Mouse (Mus musculus) lung, adult 18-20 months (tissue): ENCODE data around the gene Pde4b.
A peak's percentile ranks its signal among the peaks of the same experiment; 100 is the strongest.

Experiments
- DNase-seq, 2 experiments: peaks; one replicate each; pipeline ENCODE4 v3.0.0; 2022; ENCODE audit warnings: mixed read lengths in 2 of 2

Gene Pde4b

GRCm38 (mm10) chr4:102555566-102555965 is 468.2 kb downstream of the Pde4b start:
- DNase-seq = no peak

- no peak for DNase-seq
Measured at GRCm38 (mm10) chr4:102557006-102557405, 469.7 kb downstream of the Pde4b start.

- no peak for DNase-seq
Measured at GRCm38 (mm10) chr4:102557508-102558220, 470.3 kb downstream of the Pde4b start.

- DNase-seq = no peak
Measured at GRCm38 (mm10) chr4:102558328-102558727, 471.0 kb downstream of the Pde4b start.

- DNase-seq = no peak
Measured at GRCm38 (mm10) chr4:102560676-102561280, 473.4 kb downstream of the Pde4b start.

GRCm38 (mm10) chr4:102563273-102563855 is 476.0 kb downstream of the Pde4b start:
- DNase-seq = no peak

GRCm38 (mm10) chr4:102564286-102564685 is 476.9 kb downstream of the Pde4b start:
- no peak for DNase-seq

- DNase-seq = no peak
Measured at GRCm38 (mm10) chr4:102566421-102566820, 479.1 kb downstream of the Pde4b start.

GRCm38 (mm10) chr4:102567111-102567510 is 479.8 kb downstream of the Pde4b start:
- DNase-seq = no peak

GRCm38 (mm10) chr4:102567676-102568254 is 480.4 kb downstream of the Pde4b start:
- DNase-seq = no peak

GRCm38 (mm10) chr4:102568591-102568990 is 481.2 kb downstream of the Pde4b start:
- DNase-seq = peak; percentile 55 to 60

GRCm38 (mm10) chr4:102569101-102569583 is 481.8 kb downstream of the Pde4b start:
- no peak for DNase-seq

- peak; percentile 82 to 87 for DNase-seq
Measured at GRCm38 (mm10) chr4:102569950-102570765, 482.8 kb downstream of the Pde4b start.

- no peak for DNase-seq
Measured at GRCm38 (mm10) chr4:102570766-102571411, 483.5 kb downstream of the Pde4b start.

GRCm38 (mm10) chr4:102572031-102572430 is 484.7 kb downstream of the Pde4b start:
- DNase-seq = no peak

GRCm38 (mm10) chr4:102572591-102572990 is 485.2 kb downstream of the Pde4b start:
- DNase-seq = no peak

GRCm38 (mm10) chr4:102573361-102573781 is 486.0 kb downstream of the Pde4b start:
- no peak for DNase-seq

GRCm38 (mm10) chr4:102574226-102574625 is 486.9 kb downstream of the Pde4b start:
- peak; percentile 67 to 81 for DNase-seq

- no peak for DNase-seq
Measured at GRCm38 (mm10) chr4:102574666-102575254, 487.4 kb downstream of the Pde4b start.

- DNase-seq = no peak
Measured at GRCm38 (mm10) chr4:102576109-102576508, 488.8 kb downstream of the Pde4b start.

- no peak for DNase-seq
Measured at GRCm38 (mm10) chr4:102577636-102578035, 490.3 kb downstream of the Pde4b start.

- DNase-seq = no peak
Measured at GRCm38 (mm10) chr4:102579051-102579450, 491.7 kb downstream of the Pde4b start.
